Mouse (Mus musculus) brain, embryonic 14.5 days (tissue): ENCODE measurements around the gene Snrpb2. TPM values are rescaled to one million over a fixed set of nuclear protein-coding genes. Genes with fewer than 3 reads are reported as not detected.

ENCODE experiments used
- DNase-seq: peaks from one replicate; pipeline ENCODE4 v3.0.0-alpha.2; 2011; ENCODE audit warnings: low read depth
- CTCF ChIP-seq: fragments of 200-500 bp; IDR thresholded peaks from 2 replicates; pipeline ENCODE4 v1.5.1; 2012; ENCODE audit warnings: inconsistent platforms, mild to moderate bottlenecking, moderate library complexity, borderline replicate concordance; ENCODE audit not compliant: insufficient read depth, insufficient read length; ENCODE audit errors: extremely low read depth
- POLR2A ChIP-seq: fragments of 200-500 bp; IDR thresholded peaks from 2 replicates; pipeline ENCODE4 v1.6.1; 2012; ENCODE audit warnings: mild to moderate bottlenecking, inconsistent platforms, borderline replicate concordance; ENCODE audit not compliant: poor library complexity, insufficient read depth, insufficient read length, severe bottlenecking; ENCODE audit errors: extremely low read depth
- polyA plus RNA-seq: library from polyadenylated mRNA; depleted of rRNA; stranded (reverse); fragments of >200 nt; gene quantifications from 2 replicates; pipeline ENCODE4 v1.2.3, GENCODE M21; 2012

Snrpb2 gene
- polyA plus RNA-seq, 1 experiment = 43.1 TPM

GRCm38 (mm10) chr2:143035086-143035593, 27.7 kb upstream of the Snrpb2 start:
- peak; percentile 34 for DNase-seq

GRCm38 (mm10) chr2:143041596-143041995, 21.2 kb upstream of the Snrpb2 start:
- TF ChIP-seq CTCF (no peak), POLR2A (no peak)
- no peak for DNase-seq

More at GRCm38 (mm10) chr2:143035086-143035593, 27.7 kb upstream of the Snrpb2 start:
- TF ChIP-seq POLR2A (no peak), CTCF (no peak)

- peak; percentile 28 for DNase-seq
- TF ChIP-seq CTCF (no peak), POLR2A (no peak)
Measured at GRCm38 (mm10) chr2:143055251-143055650, 7.6 kb upstream of the Snrpb2 start.

GRCm38 (mm10) chr2:143056736-143057135, 6.1 kb upstream of the Snrpb2 start:
- DNase-seq = no peak
- no peak for TF ChIP-seq POLR2A
- TF ChIP-seq CTCF = no peak

GRCm38 (mm10) chr2:143062432-143062811, 417 bp upstream of the Snrpb2 start:
- TF ChIP-seq POLR2A (no peak), CTCF (no peak)
- no peak for DNase-seq

- DNase-seq = no peak
- TF ChIP-seq POLR2A = no peak
- TF ChIP-seq CTCF = no peak
Measured at GRCm38 (mm10) chr2:143065914-143066313, 3.1 kb downstream of the Snrpb2 start.

- DNase-seq = peak; percentile 28
- no peak for TF ChIP-seq POLR2A
- TF ChIP-seq CTCF = no peak
Measured at GRCm38 (mm10) chr2:143078198-143078851, 15.5 kb downstream of the Snrpb2 start, which contains the start of gene Otor. Gene Otor, plus strand, starts transcription at chr2:143078473.

GRCm38 (mm10) chr2:143081693-143082092, 18.9 kb downstream of the Snrpb2 start:
- TF ChIP-seq CTCF (no peak), POLR2A (no peak)
- DNase-seq = no peak

- TF ChIP-seq POLR2A (no peak), CTCF (no peak)
Measured at GRCm38 (mm10) chr2:143084852-143085397, 22.1 kb downstream of the Snrpb2 start.

GRCm38 (mm10) chr2:143089866-143090265, 27.0 kb downstream of the Snrpb2 start:
- DNase-seq = no peak
- TF ChIP-seq CTCF (no peak), POLR2A (no peak)

More at GRCm38 (mm10) chr2:143084852-143085397, 22.1 kb downstream of the Snrpb2 start:
- DNase-seq = no peak

- peak; percentile 88 for DNase-seq
- TF ChIP-seq POLR2A (no peak), CTCF (peak; percentile 77; the same call in 1 of the 2 replicates)
Measured at GRCm38 (mm10) chr2:143093726-143094125, 30.9 kb downstream of the Snrpb2 start.
